Mouse (Mus musculus): ENCODE results near the gene Natd1. TPM values are rescaled to one million over a fixed set of nuclear protein-coding genes. Genes with fewer than 3 reads are reported as not detected.

Natd1 gene
- polyA plus RNA-seq, 1 experiment from 2014 or later: 16.9 TPM

Other genes with a start within 250 kb of the Natd1 start
- 28.9 and 33.9 TPM in 2 replicates for gene Llgl1, start 215.0 kb downstream of the Natd1 start, polyA plus RNA-seq (2015; fragmentation: Nextera tagmentation; extraction: Ambion mirVana)
- 86.7 and 95.8 TPM in 2 replicates for gene Flii, start 187.5 kb downstream of the Natd1 start, polyA plus RNA-seq (2015; fragmentation: Nextera tagmentation; extraction: Ambion mirVana)
- gene Mief2, start 186.4 kb downstream of the Natd1 start, polyA plus RNA-seq (2015; fragmentation: Nextera tagmentation; extraction: Ambion mirVana): 18.9 and 21.1 TPM in 2 replicates
- gene Top3a, start 137.4 kb downstream of the Natd1 start, polyA plus RNA-seq (2015; fragmentation: Nextera tagmentation; extraction: Ambion mirVana): 9.3 and 9.8 TPM in 2 replicates
- gene Smcr8, start 137.2 kb downstream of the Natd1 start, polyA plus RNA-seq (2015; fragmentation: Nextera tagmentation; extraction: Ambion mirVana): 4.3 and 4.6 TPM in 2 replicates
- gene Shmt1, start 103.0 kb downstream of the Natd1 start, polyA plus RNA-seq (2015; fragmentation: Nextera tagmentation; extraction: Ambion mirVana): 50.9 and 52.7 TPM in 2 replicates
- 29.9 and 33.6 TPM in 2 replicates for gene Dhrs7b, start 84.1 kb downstream of the Natd1 start, polyA plus RNA-seq (2015; fragmentation: Nextera tagmentation; extraction: Ambion mirVana)
- 68.2 and 68.4 TPM in 2 replicates for gene Tmem11, start 35.5 kb downstream of the Natd1 start, polyA plus RNA-seq (2015; fragmentation: Nextera tagmentation; extraction: Ambion mirVana)
- 67.7 and 69.2 TPM in 2 replicates for gene Map2k3, start 17.3 kb upstream of the Natd1 start, polyA plus RNA-seq (2015; fragmentation: Nextera tagmentation; extraction: Ambion mirVana)
- gene Kcnj12, start 107.8 kb upstream of the Natd1 start, polyA plus RNA-seq (2015; fragmentation: Nextera tagmentation; extraction: Ambion mirVana): 5.7 and 5.9 TPM in 2 replicates
- 2.7 and 5.7 TPM in 2 replicates for gene Tnfrsf13b, start 212.0 kb upstream of the Natd1 start, polyA plus RNA-seq (2015; fragmentation: Nextera tagmentation; extraction: Ambion mirVana)